Mouse (Mus musculus): ENCODE results near the gene Lysmd1.

Lysmd1 gene

DNA sequence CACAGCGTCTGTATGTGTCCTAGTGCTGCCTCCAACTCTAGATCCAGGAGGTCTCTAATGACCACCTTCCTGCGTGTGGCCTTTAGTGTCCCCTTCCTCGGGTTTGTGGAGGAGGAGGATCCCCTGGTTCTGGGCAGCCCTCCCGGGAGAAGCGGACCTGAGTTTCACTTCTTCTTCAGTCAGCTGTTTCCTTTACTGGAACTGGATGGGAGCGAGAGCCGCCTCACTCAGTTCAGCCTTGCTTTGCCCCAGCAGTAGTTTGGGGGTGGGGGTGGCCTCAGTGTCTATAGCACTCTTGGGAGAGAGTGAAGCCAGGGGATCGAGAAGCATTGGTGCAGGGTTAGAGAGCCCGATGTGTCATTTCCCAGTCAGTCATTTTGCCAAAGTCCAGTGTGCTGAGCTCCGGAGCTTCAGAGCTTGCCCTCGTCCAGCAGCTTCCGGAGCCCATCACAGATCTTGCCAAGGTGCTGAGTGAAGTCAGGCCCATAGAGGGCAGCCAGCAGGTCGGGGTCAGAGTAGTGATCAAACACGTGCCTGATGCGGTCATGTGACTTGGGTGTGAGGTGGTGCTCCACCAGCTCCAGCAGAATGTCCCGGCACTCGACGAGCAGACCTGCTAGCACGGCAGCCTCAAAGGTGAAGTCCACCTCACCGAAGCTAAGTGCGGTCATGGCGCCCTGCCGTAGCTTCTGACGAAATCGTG, 5.8 kb downstream of the Lysmd1 start:
- DNase-seq: no peak

GRCm38 (mm10) chr3:95140289-95140595, 6.4 kb downstream of the Lysmd1 start:
- DNase-seq: no peak

- DNase-seq: no peak
These were observed 6.9 kb downstream of the Lysmd1 start for GRCm38 (mm10) chr3:95140795-95141194.

DNA sequence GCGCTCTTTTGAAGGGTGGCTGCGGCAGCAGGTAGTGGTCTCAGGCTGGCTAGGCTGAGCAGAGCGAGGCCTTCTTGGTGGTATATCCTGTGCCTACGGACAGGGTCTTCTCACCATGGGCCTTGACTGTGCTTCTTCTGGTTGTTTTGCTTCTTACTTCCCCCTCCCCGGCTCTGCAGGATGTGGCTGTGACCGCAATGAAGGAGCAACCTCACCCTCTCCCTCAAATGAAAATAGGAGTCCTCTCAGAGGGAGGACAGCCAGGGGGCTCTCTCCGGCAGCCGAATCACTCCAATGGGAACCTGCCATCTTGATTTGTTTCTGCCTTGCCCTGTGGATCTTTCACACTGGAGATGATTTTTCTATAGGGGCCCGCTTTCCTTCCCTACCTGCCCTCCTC, 7.6 kb downstream of the Lysmd1 start:
- no peak for DNase-seq

- DNase-seq: no peak
These were observed 8.2 kb downstream of the Lysmd1 start, which contains the start of gene Tnfaip8l2 for GRCm38 (mm10) chr3:95141952-95142616. Gene Tnfaip8l2, minus strand, starts transcription at chr3:95142360.

GRCm38 (mm10) chr3:95142617-95143011, 8.7 kb downstream of the Lysmd1 start:
- peak; percentile 92 to 93 for DNase-seq

- DNase-seq: no peak
These were observed 14.0 kb downstream of the Lysmd1 start for GRCm38 (mm10) chr3:95147924-95148323.

DNA sequence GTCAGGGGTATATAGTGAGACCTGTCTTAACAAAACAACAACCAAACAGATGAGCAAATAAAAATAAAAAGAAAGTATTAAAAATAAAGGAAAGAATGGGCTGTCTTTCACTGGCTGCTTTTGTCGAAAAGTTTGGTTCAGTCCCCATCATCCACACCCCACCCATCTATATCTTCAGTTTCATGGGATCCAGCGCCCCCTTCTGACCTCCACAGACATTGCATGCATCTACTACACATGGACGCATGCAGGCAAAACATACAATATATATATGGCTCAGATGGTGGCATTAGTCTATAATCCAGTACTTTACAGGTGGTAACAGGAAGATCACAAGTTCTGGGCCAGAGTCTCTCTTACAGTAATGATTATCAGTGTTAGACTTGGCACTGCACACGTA, 20.0 kb downstream of the Lysmd1 start:
- peak; percentile 64 to 67 for DNase-seq

GRCm38 (mm10) chr3:95159511-95159986, 25.7 kb downstream of the Lysmd1 start:
- no peak for DNase-seq

- peak; percentile 91 to 94 for DNase-seq
These were observed 26.4 kb downstream of the Lysmd1 start, which contains the start of gene Sema6c for GRCm38 (mm10) chr3:95159987-95160963. Gene Sema6c, plus strand, starts transcription at chr3:95160457.

DNA sequence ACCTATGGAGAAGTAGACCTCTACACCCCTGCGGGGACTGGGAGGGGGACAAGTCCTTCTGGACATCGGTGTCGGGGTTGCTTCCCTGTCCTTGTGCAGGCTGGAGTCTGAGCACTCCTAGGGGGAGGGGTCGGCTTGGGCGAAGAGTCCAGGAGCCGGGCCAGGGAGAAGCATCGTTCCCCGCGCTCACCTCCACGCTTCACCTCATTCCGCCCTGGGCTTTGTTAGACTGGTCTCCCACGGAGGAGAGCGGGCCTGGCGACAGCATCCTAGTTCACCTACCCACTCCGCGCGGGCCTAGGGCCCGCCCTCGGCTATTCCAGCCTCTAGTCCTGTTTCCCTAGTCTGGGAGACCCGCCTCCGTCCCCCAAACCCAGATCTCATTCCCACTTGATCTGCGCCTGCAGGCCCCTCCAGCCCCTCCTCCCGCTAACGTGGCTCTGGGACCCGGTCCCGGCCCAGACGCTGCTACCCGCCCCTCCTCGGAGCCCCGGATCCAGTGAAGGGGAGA, 27.2 kb downstream of the Lysmd1 start:
- peak; percentile 51 to 66 for DNase-seq

DNA sequence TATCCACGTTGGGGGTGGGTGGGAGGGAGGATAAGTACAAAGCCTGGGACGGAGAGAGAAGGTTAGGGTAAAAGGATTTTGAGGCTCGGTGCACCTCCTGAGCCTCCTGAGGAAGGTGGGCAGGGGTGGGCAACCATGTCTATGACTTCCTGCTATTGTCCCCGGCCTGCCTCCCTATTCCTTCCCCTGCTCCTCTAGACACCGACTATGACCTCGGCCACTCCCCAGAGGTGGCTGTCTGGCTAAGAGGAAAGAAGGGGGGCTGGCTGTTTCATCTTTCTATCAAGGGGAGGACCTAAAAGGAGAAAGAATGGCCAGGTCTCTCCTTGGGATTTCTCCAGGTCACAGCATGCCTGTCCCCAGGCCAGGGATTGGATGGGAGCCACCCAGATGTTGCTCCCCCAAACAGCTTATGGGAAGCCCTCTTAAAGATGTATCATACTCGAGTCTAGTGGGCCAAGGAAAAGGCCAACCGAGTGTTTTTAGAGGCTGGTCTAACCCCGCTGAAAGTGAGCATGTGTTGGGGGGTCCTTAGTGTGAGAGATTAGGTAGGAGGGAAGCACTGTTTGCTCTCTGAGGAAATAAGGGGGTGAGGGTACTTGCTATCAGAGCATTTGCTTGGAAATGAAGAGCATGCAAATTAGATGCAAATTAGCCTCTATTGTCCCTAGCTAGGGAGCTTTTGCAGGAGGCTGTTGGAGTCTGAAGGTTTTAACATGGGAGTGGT, 27.9 kb downstream of the Lysmd1 start:
- DNase-seq: no peak

GRCm38 (mm10) chr3:95162345-95162628, 28.4 kb downstream of the Lysmd1 start:
- no peak for DNase-seq

GRCm38 (mm10) chr3:95163419-95164255, 29.7 kb downstream of the Lysmd1 start:
- DNase-seq: no peak

DNA sequence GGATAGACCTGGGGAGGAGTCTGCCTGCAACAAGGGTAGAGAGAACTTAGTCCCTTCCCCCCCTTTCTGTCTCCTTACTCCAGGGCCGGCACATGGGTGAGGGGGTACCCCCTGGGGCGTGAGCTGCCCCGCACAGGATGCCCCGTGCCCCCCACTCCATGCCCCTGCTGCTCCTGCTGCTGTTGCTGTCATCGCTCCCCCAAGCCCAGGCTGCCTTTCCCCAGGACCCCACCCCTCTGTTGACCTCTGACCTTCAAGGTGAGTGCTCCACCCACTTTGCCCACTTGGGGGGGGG, 30.3 kb downstream of the Lysmd1 start:
- no peak for DNase-seq

- DNase-seq: no peak
These were observed 31.0 kb downstream of the Lysmd1 start for GRCm38 (mm10) chr3:95164840-95165239.

DNA sequence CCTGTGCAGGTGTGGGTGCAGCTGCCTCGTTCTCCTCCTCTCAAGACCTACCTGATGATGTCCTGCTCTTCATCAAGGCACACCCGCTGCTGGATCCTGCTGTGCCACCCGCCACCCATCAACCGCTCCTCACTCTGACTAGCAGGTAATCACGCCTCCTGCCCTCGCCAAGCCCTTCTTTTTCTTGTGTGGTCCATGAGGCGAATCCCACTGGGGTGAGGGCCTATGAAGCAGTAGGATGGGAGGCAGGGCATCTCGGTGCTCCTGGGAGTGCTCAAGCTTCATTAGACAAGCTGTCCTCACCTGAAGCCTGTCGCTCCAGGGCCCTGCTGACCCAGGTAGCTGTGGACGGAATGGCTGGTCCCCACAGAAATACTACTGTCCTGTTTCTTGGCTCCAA, 36.1 kb downstream of the Lysmd1 start:
- DNase-seq: no peak

GRCm38 (mm10) chr3:95171105-95171504, 37.2 kb downstream of the Lysmd1 start:
- DNase-seq: no peak

DNA sequence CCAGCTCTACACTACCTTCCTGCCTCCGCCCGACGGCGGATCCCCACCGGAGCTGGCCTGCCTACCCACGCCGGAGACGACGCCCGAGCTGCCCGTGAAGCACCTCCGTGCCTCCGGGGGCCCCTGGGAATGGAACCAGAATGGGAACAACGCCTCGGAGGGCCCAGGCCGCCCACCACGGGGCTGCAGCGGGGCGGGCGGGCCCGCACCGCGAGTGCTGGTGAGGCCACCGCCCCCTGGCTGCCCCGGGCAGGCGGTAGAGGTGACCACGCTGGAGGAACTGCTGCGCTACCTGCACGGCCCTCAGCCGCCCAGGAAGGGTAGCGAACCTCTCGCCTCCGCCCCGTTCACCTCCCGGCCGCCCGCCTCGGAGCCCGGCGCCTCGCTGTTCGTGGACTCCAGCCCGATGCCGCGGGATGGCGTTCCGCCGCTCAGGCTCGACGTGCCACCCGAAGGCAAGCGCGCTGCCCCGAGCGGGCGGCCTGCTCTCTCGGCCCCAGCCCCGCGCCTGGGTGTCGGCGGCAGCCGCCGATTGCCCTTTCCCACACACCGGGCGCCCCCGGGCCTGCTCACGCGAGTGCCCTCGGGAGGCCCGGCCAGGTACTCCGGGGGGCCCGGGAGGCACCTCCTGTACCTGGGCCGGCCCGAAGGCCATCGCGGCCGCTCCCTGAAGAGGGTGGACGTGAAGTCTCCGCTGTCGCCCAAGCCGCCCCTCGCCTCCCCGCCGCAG, 38.8 kb downstream of the Lysmd1 start:
- DNase-seq: peak; percentile 34 to 53

DNA sequence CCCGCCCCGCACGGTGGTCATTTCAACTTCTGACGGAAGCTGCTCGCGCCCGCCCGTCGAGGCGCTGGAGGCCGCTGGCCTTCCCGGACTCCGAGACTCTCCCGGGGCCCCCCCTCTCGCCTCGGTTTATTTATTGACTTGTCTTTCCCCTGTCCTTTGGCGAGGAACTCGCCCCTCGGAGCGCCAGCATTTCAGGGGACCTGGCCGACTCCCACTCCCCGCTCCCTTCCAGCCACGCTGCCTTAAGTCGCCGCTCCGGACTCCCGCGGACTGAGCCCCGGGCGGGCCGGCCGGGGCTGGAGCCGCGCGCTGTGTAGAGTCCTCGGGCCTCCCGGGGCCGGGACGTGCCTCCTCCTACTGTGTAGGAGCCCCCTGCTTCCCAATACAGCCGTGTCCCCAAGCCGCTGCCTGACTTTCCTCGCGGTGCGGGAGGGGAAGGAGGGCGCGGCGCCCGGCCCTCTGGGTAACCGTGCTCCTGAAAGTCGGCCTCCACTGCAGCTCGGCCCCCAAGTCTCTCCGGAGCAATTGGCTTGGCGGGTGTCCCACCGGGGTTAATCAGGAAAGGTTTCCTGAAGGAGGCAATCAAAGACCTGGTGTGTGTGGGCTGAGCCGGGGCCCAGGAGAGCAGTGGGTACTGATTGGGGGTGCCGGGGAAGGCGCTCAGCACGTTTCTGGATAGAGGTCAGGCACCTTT, 39.5 kb downstream of the Lysmd1 start:
- peak; percentile 67 to 76 for DNase-seq
